ENCODE assay signal across 10 mouse cellular contexts in the genomic region with DNA sequence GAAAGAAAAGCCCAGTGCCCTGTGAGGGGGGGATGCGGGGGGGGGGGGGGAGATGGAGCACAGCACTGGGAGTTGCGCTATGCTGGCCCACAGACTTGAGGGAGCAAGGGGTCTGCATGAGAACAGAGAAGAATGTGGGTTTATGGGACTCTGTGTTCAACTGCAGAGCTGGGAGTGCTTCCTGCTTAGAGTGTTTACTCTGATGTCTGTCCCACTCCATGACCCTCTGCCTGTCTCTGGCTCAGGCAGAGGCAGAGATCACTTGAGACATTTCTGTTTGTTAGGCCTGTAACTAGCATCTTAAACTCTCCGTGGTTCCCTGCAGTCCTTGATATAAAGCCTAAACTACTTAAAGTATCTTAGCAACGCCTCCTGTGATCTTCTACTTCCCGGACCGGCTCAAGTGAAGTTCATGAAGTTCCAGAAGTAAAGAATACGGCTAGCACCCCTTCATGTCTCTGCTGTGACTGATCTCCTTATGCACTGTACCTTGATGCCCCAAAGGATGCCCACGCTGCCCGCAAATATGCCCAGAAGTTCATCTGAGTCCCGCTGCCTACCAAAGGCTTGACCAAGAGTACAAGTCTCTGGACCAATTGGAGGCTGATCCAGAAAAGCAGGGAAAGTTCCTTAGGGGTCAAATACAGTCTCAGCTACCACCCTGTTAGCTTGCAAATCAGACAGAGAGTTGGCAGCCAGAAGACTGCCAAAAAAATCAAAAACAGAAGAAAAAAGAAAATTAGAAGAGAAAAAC. TPM values are rescaled to one million over a fixed set of nuclear protein-coding genes. Genes with fewer than 3 reads are reported as not detected.
DNase-seq lines count a peak whose midpoint lies in the region; ATAC-seq and TF ChIP-seq lines count a peak whose summit lies in the region.
"Had no signal": no experiment of that assay in that cellular context is flagged by ENCODE, and none has a peak within 500 bp of the region (broad histone marks: within the 10 kb centered on the region; RNA-seq: fewer than 3 reads in every experiment).

No protein-coding gene starts in this region.

- WGBS in heart, embryonic 11.5 days (ENCODE audit: insufficient replicate concordance): 59% methylated on average over 10 of the region's 10 CpGs
- WGBS in heart, adult 2 months: 62% methylated on average over 10 of the region's 10 CpGs
- WGBS in hindbrain, embryonic 13.5 days: 67% methylated on average over 10 of the region's 10 CpGs

- H3K4me2 ChIP-seq in heart, embryonic 11.5 days: no peak overlapping the region
- H3K4me2 ChIP-seq in hindbrain, embryonic 13.5 days: no peak overlapping the region

- no peaks in the 10 kb centered on the region for H3K79me2 ChIP-seq in heart, adult 2 months (replicated peaks; ENCODE audit: control insufficient read depth, insufficient read depth, low read length)

- no peaks in the 10 kb centered on the region for H3K36me3 ChIP-seq in heart, embryonic 11.5 days (ENCODE audit: control insufficient read depth, insufficient read depth, low read length)
- no peaks in the 10 kb centered on the region for H3K36me3 ChIP-seq in heart, adult 2 months (ENCODE audit: control insufficient read depth, insufficient read depth, low read length)
- no peaks in the 10 kb centered on the region for H3K36me3 ChIP-seq in hindbrain, embryonic 13.5 days

- H3K9me3 ChIP-seq in heart, embryonic 11.5 days (replicated peaks; ENCODE audit: control insufficient read depth, low read length): no peaks in the 10 kb centered on the region
- H3K9me3 ChIP-seq in hindbrain, embryonic 13.5 days: no peaks in the 10 kb centered on the region

- no peak for DNase-seq in heart, adult 2 months
- DNase-seq in lung, postnatal 25 days (ENCODE audit: low spot score): peak; percentile 2
- DNase-seq in B cell, adult 2 months: no peak
- no peak for DNase-seq in left cerebral cortex, postnatal 25 days (ENCODE audit: low spot score in 2 of 2)
- no peak for DNase-seq in layer of hippocampus, postnatal 36 days
- DNase-seq: cerebellum, adult 9-10 months had no signal

- no peaks in the 10 kb centered on the region for H3K27me3 ChIP-seq in heart, embryonic 11.5 days (ENCODE audit: control insufficient read depth, insufficient read depth, low read length)
- no peaks in the 10 kb centered on the region for H3K27me3 ChIP-seq in heart, adult 2 months (ENCODE audit: control insufficient read depth, insufficient read depth, low read length)
- H3K27me3 ChIP-seq in hindbrain, embryonic 13.5 days: no peaks in the 10 kb centered on the region

- TF ChIP-seq EP300 in heart, adult 2 months (IDR thresholded peaks at IDR 0.05; ENCODE audit: insufficient read depth, low read depth, low read length): no peak

- no peak overlapping the region for H3K4me3 ChIP-seq in heart, embryonic 11.5 days (ENCODE audit: low read depth, low read length)
- H3K4me3 ChIP-seq in heart, adult 2 months: no peak overlapping the region
- no peak overlapping the region for H3K4me3 ChIP-seq in hindbrain, embryonic 13.5 days

- TF ChIP-seq POLR2A in heart, adult 2 months (IDR thresholded peaks at IDR 0.05; ENCODE audit: insufficient read depth, low read depth, low read length): no peak

- no peak for ATAC-seq in heart, embryonic 11.5 days (replicated peaks; ENCODE audit: insufficient number of reproducible peaks, low FRiP score, low TSS enrichment)
- peak; percentile 15; the same call in 1 of the 2 replicates for ATAC-seq in common myeloid progenitor, adult 5-6 weeks (replicated peaks; ENCODE audit: low read depth, poor library complexity, severe bottlenecking)
- no peak for ATAC-seq in hindbrain, embryonic 13.5 days (ENCODE audit: low FRiP score)

- TF ChIP-seq CTCF in heart, adult 2 months (IDR thresholded peaks at IDR 0.05): no peak

- peaks cover 8% of the 10 kb centered on the region; the same call in 1 of the 2 replicates for H3K4me1 ChIP-seq in heart, embryonic 11.5 days (ENCODE audit: control insufficient read depth, insufficient read depth, low read length)
- peaks cover 4% of the 10 kb centered on the region for H3K4me1 ChIP-seq in heart, adult 2 months (ENCODE audit: control insufficient read depth, insufficient read depth, low read length)
- H3K4me1 ChIP-seq in hindbrain, embryonic 13.5 days (replicated peaks): peaks cover 18% of the 10 kb centered on the region

- intact Hi-C loops in heart, adult 2 months (cut with DNase I): no loop called here
- intact Hi-C loops in left cerebral cortex, postnatal 25 days (cut with DNase I): no loop called here

- H3K27ac ChIP-seq in heart, embryonic 11.5 days (ENCODE audit: low read depth, low read length): peak overlapping the region; percentile 13; the same call in 1 of the 2 replicates
- no peak overlapping the region for H3K27ac ChIP-seq in heart, adult 2 months
- H3K27ac ChIP-seq in hindbrain, embryonic 13.5 days: peak overlapping the region; percentile 36
- H3K27ac ChIP-seq: liver, embryonic 14.5 days had no signal

- 0 out of 2 replicates have a peak overlapping the region, but pooled peaks have one; percentile 10 for H3K9ac ChIP-seq in heart, embryonic 11.5 days (ENCODE audit: low read depth, low read length)
- H3K9ac ChIP-seq in heart, adult 2 months (ENCODE audit: low read depth, low read length): no peak overlapping the region
- no peak overlapping the region for H3K9ac ChIP-seq in hindbrain, embryonic 13.5 days
- H3K9ac ChIP-seq: liver, embryonic 14.5 days had no signal

RNA-seq across cellular contexts. Expression of a gene that starts 47.5 kb away (rescaled TPM):
- 2.4 and 2.6 TPM in 2 replicates for polyA plus RNA-seq in heart, embryonic 11.5 days (2014; fragmentation: Nextera tagmentation; extraction: Ambion mirVana)
- 10 to 100 TPM; 64.9 to 85.7 TPM for total RNA-seq in heart, adult 2 months (2021)
- 9.7 and 22.7 TPM in 2 replicates for polyA plus RNA-seq in heart, adult 2 months (2012; rRNA removed)
- total RNA-seq in common myeloid progenitor, adult 5-6 weeks (2017): 0.49 and 1.5 TPM in 2 replicates
- polyA plus RNA-seq in hindbrain, embryonic 13.5 days (2015; fragmentation: Nextera tagmentation; extraction: Ambion mirVana): 13.8 and 16.2 TPM in 2 replicates
- total RNA-seq in left cerebral cortex, postnatal 25 days (2021): 1 to 10 TPM; 4.0 to 7.9 TPM
- total RNA-seq in layer of hippocampus, postnatal 36 days (2021): 1 to 10 TPM; 3.6 to 3.7 TPM

Comparison
In these comparisons a context has a peak if more than half of its experiments do, and no peak if none do; other contexts are left out.
1. RNA of a gene that starts 47.5 kb away (total RNA-seq): 64.9 to 85.7 TPM in heart, adult 2 months; 4.0 to 7.9 TPM in left cerebral cortex, postnatal 25 days, 3.6 to 3.7 TPM in layer of hippocampus, postnatal 36 days and 0.49 to 1.5 TPM in common myeloid progenitor, adult 5-6 weeks; every median in the first group is over 4 times any median in the second.